Mouse (Mus musculus): ENCODE data around the gene Zer1.

- TF ChIP-seq CTCF (IDR thresholded peaks at IDR 0.05; ENCODE audit: insufficient read depth, low read length) (no peak), POLR2A (IDR thresholded peaks at IDR 0.05; ENCODE audit: borderline replicate concordance, extremely low read depth, low read depth, low read length) (no peak)
Observed at GRCm38 (mm10) chr2:30111500-30111899, 12.9 kb downstream of the Zer1 start.
